Mouse (Mus musculus) heart, embryonic 12.5 days (tissue): ENCODE data around the gene Rwdd2a. TPM values are rescaled to one million over a fixed set of nuclear protein-coding genes. Genes with fewer than 3 reads are reported as not detected.

Source experiments
- ATAC-seq: fragments of 200-750 bp; cut with Nextera tagmentation; 2 replicates; pipeline ENCODE4 v1.8.0; 2017; ENCODE audit warnings: moderate TSS enrichment, moderate library complexity; ENCODE audit not compliant: insufficient number of reproducible peaks, low FRiP score
- H3K27ac ChIP-seq: fragments of 300-500 bp; sonication (generic); 2 replicates; pipeline ENCODE4 v1.5.1; 2016; ENCODE audit warnings: mild to moderate bottlenecking, moderate library complexity; ENCODE audit not compliant: poor library complexity, severe bottlenecking
- H3K27me3 ChIP-seq: fragments of 300-500 bp; sonication (generic); replicated peaks from 2 replicates; pipeline ENCODE4 v1.6.1; 2016; ENCODE audit warnings: mild to moderate bottlenecking, moderate library complexity
- H3K36me3 ChIP-seq: fragments of 300-500 bp; sonication (generic); 2 replicates; pipeline ENCODE4 v1.6.1; 2016; ENCODE audit warnings: mild to moderate bottlenecking, moderate library complexity
- H3K4me1 ChIP-seq: fragments of 300-500 bp; sonication (generic); replicated peaks from 2 replicates; pipeline ENCODE4 v1.6.1; 2016; ENCODE audit warnings: mild to moderate bottlenecking
- H3K4me2 ChIP-seq: fragments of 300-500 bp; sonication (generic); 2 replicates; pipeline ENCODE4 v1.6.1; 2016; ENCODE audit warnings: mild to moderate bottlenecking, moderate library complexity
- H3K4me3 ChIP-seq: fragments of 300-500 bp; sonication (generic); 2 replicates; pipeline ENCODE4 v1.5.1; 2016; ENCODE audit warnings: mild to moderate bottlenecking
- H3K9ac ChIP-seq: fragments of 300-500 bp; sonication (generic); 2 replicates; pipeline ENCODE4 v1.6.1; 2016; ENCODE audit warnings: mild to moderate bottlenecking, moderate library complexity
- H3K9me3 ChIP-seq: fragments of 300-500 bp; sonication (generic); replicated peaks from 2 replicates; pipeline ENCODE4 v1.6.1; 2016; ENCODE audit warnings: mild to moderate bottlenecking, moderate library complexity
- WGBS: fragments of 180-500 bp; shearing (Covaris S2); methylation state at CpG from one replicate; pipeline ENCODE4 v1.1.7; 2016; 5-methylcytosine and 5-hydroxymethylcytosine counted together
- polyA plus RNA-seq: library from polyadenylated mRNA; unstranded; fragments of >200 nt; fragmentation: Nextera tagmentation; extraction: Ambion mirVana; gene quantifications from 2 replicates; pipeline ENCODE4 v1.2.1, GENCODE M21; 2016

Gene Rwdd2a
- polyA plus RNA-seq, 1 experiment from 2014 or later = 4.4 TPM

DNA sequence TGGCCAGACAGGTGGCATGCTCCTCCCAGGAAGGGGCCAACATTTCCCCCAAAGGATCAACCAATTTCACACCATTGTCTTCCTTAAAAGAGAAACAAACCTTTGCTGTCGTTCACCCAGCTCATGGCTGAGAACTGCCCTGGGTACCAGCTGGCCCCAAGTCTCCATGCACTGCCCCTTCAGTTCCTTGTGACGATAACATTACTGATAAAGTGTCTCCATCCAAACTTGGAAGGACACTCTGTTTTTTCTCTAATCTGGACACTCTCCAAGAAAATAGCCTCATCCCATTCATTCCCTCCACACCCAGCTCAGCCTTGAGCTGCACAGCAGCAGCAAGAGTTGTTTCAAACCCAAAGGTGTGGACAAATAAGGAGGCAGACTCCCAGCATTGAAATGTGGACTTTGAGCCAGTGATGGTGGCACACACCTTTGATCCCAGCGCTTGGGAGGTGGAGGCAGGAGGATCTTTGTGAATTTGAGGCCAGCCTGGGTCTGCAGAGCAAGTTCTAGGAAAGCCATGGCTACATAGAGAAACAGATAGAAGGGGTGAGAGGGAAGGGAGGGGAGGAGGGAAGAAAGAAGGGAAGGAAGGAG lies 2.4 kb upstream of the Rwdd2a start:
- no peak for ATAC-seq
- H3K36me3 ChIP-seq = peaks cover 45% of the 10 kb centered on the region

GRCm38 (mm10) chr9:86570261-86570890 lies 1.4 kb upstream of the Rwdd2a start:
- Histone ChIP-seq H3K27me3 (no peaks in the 10 kb centered on the region), H3K4me2 (peak overlapping the region; percentile 94), H3K36me3 (peaks cover 36% of the 10 kb centered on the region), H3K9ac (peak overlapping the region; percentile 48), H3K4me1 (peaks cover 17% of the 10 kb centered on the region), H3K9me3 (no peaks in the 10 kb centered on the region), H3K27ac (no peak overlapping the region), H3K4me3 (peak overlapping the region; percentile 79)
- ATAC-seq = no peak
- WGBS = 75% methylated on average over 10 of the region's 10 CpGs

More for the DNA sequence above, 2.4 kb upstream of the Rwdd2a start:
- Histone ChIP-seq H3K4me1 (peaks cover 17% of the 10 kb centered on the region), H3K27ac (no peak overlapping the region), H3K27me3 (no peaks in the 10 kb centered on the region), H3K4me2 (no peak overlapping the region), H3K9me3 (no peaks in the 10 kb centered on the region), H3K9ac (no peak overlapping the region), H3K4me3 (no peak overlapping the region)
- 73% methylated on average over 3 of the region's 3 CpGs for WGBS

- H3K9ac ChIP-seq = peak overlapping the region; percentile 48
- H3K36me3 ChIP-seq = peaks cover 30% of the 10 kb centered on the region
- peak overlapping the region; percentile 79 for H3K4me3 ChIP-seq
- peak overlapping the region; percentile 94 for H3K4me2 ChIP-seq
- H3K27ac ChIP-seq = no peak overlapping the region
- peaks cover 17% of the 10 kb centered on the region for H3K4me1 ChIP-seq
- 15% methylated on average over 8 of the region's 8 CpGs for WGBS
- no peak for ATAC-seq
- H3K9me3 ChIP-seq = no peaks in the 10 kb centered on the region
- H3K27me3 ChIP-seq = no peaks in the 10 kb centered on the region
These were observed 845 bp upstream of the Rwdd2a start for GRCm38 (mm10) chr9:86570946-86571345.

- no peak overlapping the region for H3K27ac ChIP-seq
These were observed 405 bp downstream of the Rwdd2a start for GRCm38 (mm10) chr9:86572196-86572595.

GRCm38 (mm10) chr9:86572636-86573291 lies 973 bp downstream of the Rwdd2a start:
- Histone ChIP-seq H3K4me1 (peaks cover 17% of the 10 kb centered on the region), H3K27ac (no peak overlapping the region), H3K4me3 (peak overlapping the region; percentile 79), H3K36me3 (peaks cover 22% of the 10 kb centered on the region), H3K4me2 (peak overlapping the region; percentile 94), H3K9me3 (no peaks in the 10 kb centered on the region), H3K9ac (peak overlapping the region; percentile 74), H3K27me3 (no peaks in the 10 kb centered on the region)
- whole genome bisulfite sequencing = 12% methylated on average over 13 of the region's 13 CpGs
- no peak for ATAC-seq

More at GRCm38 (mm10) chr9:86572196-86572595, 405 bp downstream of the Rwdd2a start:
- no peaks in the 10 kb centered on the region for H3K27me3 ChIP-seq
- ATAC-seq = peak; percentile 47
- H3K36me3 ChIP-seq = peaks cover 24% of the 10 kb centered on the region
- H3K4me3 ChIP-seq = peak overlapping the region; percentile 79
- H3K9me3 ChIP-seq = no peaks in the 10 kb centered on the region
- peaks cover 17% of the 10 kb centered on the region for H3K4me1 ChIP-seq
- under 1% methylated on average over 25 of the region's 25 CpGs for WGBS
- H3K4me2 ChIP-seq = peak overlapping the region; percentile 94
- H3K9ac ChIP-seq = peak overlapping the region; percentile 74

GRCm38 (mm10) chr9:86573616-86574303 lies 2.0 kb downstream of the Rwdd2a start:
- H3K9ac ChIP-seq = no peak overlapping the region
- peaks cover 25% of the 10 kb centered on the region; the same call in 1 of the 2 replicates for H3K36me3 ChIP-seq
- H3K4me3 ChIP-seq = no peak overlapping the region
- no peak overlapping the region for H3K4me2 ChIP-seq
- peaks cover 17% of the 10 kb centered on the region for H3K4me1 ChIP-seq
- 63% methylated on average over 20 of the region's 20 CpGs for WGBS
- no peak overlapping the region for H3K27ac ChIP-seq
- H3K9me3 ChIP-seq = no peaks in the 10 kb centered on the region
- ATAC-seq = no peak
- H3K27me3 ChIP-seq = no peaks in the 10 kb centered on the region

- H3K9me3 ChIP-seq = no peaks in the 10 kb centered on the region
- H3K27me3 ChIP-seq = no peaks in the 10 kb centered on the region
- H3K4me1 ChIP-seq = peaks cover 15% of the 10 kb centered on the region
- H3K9ac ChIP-seq = no peak overlapping the region
- no peak overlapping the region for H3K27ac ChIP-seq
- H3K4me2 ChIP-seq = no peak overlapping the region
- WGBS = 86% methylated on average over 6 of the region's 6 CpGs
- no peak for ATAC-seq
- H3K4me3 ChIP-seq = no peak overlapping the region
- peaks cover 15% of the 10 kb centered on the region; the same call in 1 of the 2 replicates for H3K36me3 ChIP-seq
These were observed 3.4 kb downstream of the Rwdd2a start for GRCm38 (mm10) chr9:86575178-86575577.

DNA sequence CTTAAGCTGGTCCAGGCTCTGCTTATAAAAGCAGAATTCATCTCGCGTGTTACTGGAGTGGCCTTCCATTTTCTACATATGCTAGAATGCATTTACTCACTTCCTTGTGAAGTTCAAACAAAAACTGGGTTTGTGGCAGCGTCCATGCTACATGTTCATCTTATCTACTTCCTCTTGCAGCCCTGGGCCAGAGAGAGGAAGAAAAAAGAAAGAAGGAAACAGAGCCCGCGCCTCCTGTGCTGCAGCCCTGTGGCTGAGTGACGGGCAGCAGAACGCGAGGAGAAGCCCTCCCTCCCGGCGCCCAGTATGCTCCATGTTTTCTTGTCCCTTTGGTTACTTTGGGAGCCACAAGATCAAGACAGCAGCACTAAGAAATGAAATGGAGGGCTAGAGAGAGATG lies 7.9 kb downstream of the Rwdd2a start:
- Histone ChIP-seq H3K27ac (peak overlapping the region; percentile 41; the same call in 1 of the 2 replicates), H3K4me2 (no peak overlapping the region)

GRCm38 (mm10) chr9:86583740-86584139 lies 11.9 kb downstream of the Rwdd2a start:
- Histone ChIP-seq H3K9ac (no peak overlapping the region), H3K27me3 (no peaks in the 10 kb centered on the region), H3K9me3 (no peaks in the 10 kb centered on the region), H3K4me2 (no peak overlapping the region), H3K4me1 (no peaks in the 10 kb centered on the region), H3K4me3 (no peak overlapping the region), H3K36me3 (peaks cover 19% of the 10 kb centered on the region), H3K27ac (no peak overlapping the region)
- ATAC-seq = no peak
- whole genome bisulfite sequencing = 50% methylated on average over 3 of the region's 3 CpGs

More for the DNA sequence above, 7.9 kb downstream of the Rwdd2a start:
- Histone ChIP-seq H3K4me3 (no peak overlapping the region), H3K36me3 (peaks cover 20% of the 10 kb centered on the region; the same call in 1 of the 2 replicates), H3K9ac (no peak overlapping the region), H3K4me1 (no peaks in the 10 kb centered on the region), H3K9me3 (no peaks in the 10 kb centered on the region), H3K27me3 (no peaks in the 10 kb centered on the region)
- ATAC-seq = peak; percentile 62; the same call in 1 of the 2 replicates
- 64% methylated on average over 10 of the region's 10 CpGs for WGBS

GRCm38 (mm10) chr9:86587019-86587795 lies 15.4 kb downstream of the Rwdd2a start:
- Histone ChIP-seq H3K27ac (no peak overlapping the region), H3K4me1 (no peaks in the 10 kb centered on the region), H3K4me3 (no peak overlapping the region), H3K36me3 (peaks cover 27% of the 10 kb centered on the region), H3K27me3 (no peaks in the 10 kb centered on the region), H3K4me2 (no peak overlapping the region), H3K9me3 (no peaks in the 10 kb centered on the region; the same call in 1 of the 2 replicates), H3K9ac (no peak overlapping the region)
- ATAC-seq = no peak; the same call in 1 of the 2 replicates
- WGBS = 90% methylated on average over 11 of the region's 11 CpGs
